Mouse (Mus musculus) frontal cortex, postnatal 36 days (tissue): ENCODE measurements at regions not wholly inside any gene's neighbourhood (a gene's known extent, or its start where the extent isn't known, plus 50 kb on each side); places are given as distances from the start of the nearest gene placed in this dataset.

ENCODE experiments used
- DNase-seq, 2 experiments: peaks; one replicate each; pipeline ENCODE4 v3.0.0; 2022; ENCODE audit warnings: low spot score in 2 of 2

- DNase-seq: no peak
Observed at GRCm38 (mm10) chr7:70972023-70972400, 379.3 kb downstream of the Gm10295 start.

DNA sequence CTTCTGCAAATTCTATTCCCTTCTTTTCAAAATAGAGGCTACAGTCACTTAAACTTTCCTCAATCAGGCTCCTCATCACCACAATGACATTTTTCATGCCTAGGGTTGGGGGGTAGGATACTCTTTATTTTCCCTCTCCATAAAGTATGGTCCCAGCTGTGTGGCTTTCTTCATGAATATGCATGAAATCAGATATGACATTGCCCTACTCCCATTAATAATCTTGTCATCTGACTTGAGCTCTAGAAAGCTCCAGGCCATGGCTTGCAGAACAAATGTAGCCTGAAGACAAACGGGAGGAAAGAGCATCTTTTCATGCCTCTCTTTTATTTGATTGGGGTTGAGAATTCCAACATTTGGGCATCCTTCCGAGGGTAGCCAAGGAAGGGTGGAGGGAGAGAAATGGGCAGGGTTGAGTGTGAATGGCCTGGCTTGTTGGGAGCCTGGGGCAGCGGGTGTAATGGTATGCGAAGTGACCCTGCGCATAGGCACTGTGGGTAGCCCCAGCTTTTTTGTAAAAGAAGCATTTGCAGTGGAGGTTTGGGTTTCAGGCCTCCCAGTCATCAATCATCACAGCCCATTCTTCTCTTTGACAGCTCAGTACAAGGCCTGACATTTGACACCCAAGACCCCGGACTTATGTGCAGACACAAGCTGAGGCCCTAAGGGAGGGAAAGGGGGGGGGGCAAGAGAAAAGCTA, 379.8 kb downstream of the Gm10295 start:
- no peak for DNase-seq

- no peak for DNase-seq
Observed at GRCm38 (mm10) chr7:70952318-70952959, 398.8 kb downstream of the Gm10295 start.

GRCm38 (mm10) chr7:70948281-70948680, 403.0 kb downstream of the Gm10295 start:
- DNase-seq: no peak

DNA sequence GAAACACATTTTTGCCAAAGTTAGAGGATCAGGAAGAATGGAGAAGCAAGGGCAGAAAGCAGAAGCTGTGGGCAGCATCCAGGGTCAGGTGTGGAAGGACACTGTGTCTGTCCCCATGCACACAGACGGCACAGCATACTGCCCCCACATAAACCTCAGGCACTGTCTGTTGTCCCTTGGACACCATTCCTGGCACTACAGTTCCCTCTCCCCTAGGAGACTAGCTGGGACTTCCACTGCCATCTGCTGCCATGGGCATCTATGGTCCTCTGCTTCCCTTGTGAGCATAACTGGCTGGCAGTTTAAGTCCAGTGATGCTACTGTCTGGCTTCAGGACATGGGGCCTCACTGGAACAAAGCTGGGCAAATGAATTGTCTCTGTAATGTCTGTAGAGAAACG, 405.0 kb downstream of the Gm10295 start:
- no peak for DNase-seq

DNA sequence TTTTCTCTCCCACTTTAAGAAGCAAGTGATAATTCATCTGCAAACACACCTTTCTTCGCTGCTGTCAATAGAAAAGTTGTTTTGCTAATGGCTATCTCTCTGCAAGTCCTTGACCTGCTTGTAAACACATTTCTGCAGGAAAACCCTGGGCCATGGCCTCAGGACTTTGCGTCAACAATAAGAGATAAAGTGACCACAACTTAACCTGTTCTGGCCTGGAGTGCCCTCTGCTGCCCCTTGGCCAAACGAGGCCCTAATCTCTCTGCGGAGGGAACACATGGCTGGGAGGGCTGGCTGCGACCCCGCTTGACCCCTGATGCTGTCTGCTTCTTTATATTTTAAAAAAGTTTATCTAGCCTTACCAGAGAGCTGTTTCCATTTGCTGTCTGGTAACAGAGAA, 420.4 kb downstream of the Gm10295 start:
- DNase-seq: no peak

GRCm38 (mm10) chr7:70929935-70930334, 421.4 kb downstream of the Gm10295 start:
- no peak for DNase-seq

DNA sequence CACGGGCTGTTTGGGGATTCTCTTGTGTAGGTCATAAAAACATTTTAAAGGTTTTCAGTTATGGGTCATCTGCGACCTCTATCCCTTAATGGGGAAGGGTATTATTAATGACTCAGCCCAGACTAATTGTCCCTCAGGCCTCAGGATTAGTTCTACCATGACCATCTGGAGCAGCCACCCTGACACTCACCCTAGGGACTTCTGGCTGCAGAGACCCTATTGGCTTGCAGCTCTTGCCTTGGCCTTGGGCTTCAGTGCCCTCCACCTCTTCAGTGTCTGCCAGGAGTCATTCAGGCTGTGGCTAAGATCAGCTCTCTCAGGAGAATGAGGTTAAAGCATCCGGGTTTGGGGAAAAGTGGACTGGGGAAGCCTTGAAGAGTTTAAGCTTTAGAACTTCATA, 423.3 kb downstream of the Gm10295 start:
- DNase-seq: no peak

DNA sequence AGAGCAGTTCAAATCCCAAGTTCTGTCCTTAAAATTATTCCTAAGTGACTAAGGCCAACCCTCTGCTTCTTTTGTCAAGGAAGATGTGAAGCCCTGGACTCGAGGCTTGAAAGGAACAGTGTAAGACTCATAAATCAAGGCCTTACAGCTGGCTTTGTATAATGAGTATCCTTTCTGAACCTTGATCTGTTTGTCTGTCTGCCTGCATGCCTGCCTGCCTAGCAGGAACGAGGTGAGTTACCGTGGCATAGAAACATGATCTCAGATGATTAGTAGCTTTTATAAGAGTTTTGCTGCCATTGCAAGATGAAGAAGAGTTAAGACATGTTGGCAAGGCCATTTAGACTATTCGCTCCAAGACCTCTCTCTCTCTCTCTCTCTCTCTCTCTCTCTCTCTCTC, 434.3 kb downstream of the Gm10295 start:
- no peak for DNase-seq

DNA sequence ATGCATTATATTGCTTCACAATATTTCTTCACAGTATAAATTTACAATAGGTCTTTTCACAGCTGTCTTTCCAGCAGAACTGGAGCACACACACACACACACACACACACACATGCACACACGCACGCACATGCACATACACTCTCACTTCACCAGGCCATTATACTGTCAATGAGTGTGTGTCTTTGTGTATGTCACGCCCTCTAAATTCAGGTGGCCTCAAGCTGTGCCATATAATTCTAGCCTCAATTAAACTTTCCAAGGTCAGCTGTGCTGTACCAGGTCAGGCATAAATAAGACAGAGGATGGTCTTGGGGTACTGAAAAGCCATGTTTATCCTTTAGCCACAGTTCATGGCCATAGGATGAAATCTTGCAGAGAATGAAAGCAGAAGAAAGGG, 442.4 kb downstream of the Gm10295 start:
- DNase-seq: no peak

DNA sequence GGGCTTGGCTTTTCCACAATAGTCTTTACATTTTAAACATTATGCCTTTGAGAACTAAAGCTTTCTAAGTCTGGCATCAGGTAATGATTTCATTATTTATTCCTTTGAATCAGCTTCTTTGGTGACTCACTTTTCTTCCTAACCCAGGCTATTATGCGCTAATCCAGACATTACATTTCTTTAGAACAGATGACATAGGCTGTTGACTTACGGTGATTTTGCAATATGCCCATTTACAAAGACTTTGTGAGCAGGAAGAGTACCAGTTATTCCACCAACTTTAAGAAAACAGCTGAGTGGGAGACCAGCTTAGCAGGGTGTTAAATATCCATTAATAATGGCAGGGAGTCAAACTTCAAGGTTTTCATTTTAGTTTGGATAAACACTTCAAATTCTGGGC, 459.6 kb downstream of the Gm10295 start:
- DNase-seq: no peak

- no peak for DNase-seq
Observed at GRCm38 (mm10) chr7:70880496-70880895, 470.8 kb downstream of the Gm10295 start.

DNA sequence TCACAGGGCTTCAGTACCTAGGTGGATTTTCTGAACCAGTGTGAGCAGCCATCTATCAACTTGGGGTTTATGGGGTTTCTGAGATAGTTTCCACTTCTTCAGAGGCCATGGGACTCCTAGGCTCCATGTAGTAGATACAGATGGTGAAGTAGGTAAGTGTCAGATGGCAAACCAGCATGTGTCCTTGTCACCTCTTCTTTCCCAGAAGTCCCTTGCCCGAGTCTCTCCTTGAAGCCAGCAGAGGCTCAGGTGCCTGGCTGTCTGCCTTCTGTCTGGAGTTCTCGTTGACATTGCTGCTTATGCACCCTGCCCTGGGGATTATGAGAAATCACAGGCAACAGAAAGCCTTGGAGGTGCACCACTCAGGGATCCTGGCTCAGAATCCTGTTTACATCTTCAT, 476.9 kb downstream of the Gm10295 start:
- no peak for DNase-seq

DNA sequence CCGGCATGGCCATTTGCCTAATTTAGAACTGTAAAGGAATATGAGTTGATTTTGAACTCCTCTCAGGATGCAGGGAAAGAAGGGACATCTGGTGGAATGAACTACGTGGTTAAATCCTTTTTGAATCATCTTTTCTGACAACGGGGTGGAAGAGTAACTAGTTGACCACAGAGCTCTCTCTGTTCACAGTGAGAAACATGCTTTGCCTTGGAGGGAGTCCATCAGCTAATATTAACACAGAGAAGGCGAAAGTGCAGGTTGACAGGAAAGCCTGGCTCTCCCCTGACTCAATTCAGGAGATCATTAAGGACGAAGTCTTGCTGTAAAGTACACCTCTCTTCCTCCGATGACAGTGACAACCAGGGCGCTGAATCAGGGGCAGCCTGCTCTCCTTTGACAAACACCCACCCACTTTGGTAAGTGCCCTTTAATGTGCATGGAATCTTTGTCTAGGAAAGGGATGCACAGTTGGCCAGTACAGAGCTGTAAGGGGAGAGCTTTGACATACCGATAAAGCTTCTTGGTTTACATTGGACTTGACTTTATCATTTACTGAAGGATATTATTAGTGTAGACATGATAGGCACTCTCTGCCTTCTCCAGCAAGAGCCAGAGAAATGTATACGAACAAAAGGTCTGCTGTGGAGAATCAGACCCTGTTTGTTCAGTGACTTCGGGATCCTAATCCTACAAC, 480.3 kb downstream of the Gm10295 start:
- no peak for DNase-seq

- DNase-seq: no peak
Observed at GRCm38 (mm10) chr7:70869125-70869524, 482.2 kb downstream of the Gm10295 start.

DNA sequence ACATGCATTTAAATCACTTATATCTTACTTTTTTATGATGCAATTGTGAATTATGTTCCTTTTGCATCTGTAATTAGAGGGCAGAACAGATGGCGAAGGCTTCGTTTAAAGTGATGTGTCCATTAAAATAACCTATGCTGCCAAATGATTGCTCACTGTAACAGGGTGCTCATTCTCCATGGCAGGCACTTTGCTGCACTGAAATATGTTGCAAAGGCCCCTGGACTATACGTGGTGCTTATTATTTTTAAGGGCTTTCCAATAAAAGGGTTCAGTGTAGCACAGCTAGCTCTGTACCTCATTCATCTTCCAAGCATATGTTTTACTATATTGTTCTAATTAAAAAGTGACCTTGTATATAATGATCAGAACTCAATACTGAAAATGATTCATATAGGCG, 491.3 kb downstream of the Gm10295 start:
- DNase-seq: no peak

GRCm38 (mm10) chr7:70850726-70851125, 484.2 kb upstream of the Nr2f2 start:
- no peak for DNase-seq

DNA sequence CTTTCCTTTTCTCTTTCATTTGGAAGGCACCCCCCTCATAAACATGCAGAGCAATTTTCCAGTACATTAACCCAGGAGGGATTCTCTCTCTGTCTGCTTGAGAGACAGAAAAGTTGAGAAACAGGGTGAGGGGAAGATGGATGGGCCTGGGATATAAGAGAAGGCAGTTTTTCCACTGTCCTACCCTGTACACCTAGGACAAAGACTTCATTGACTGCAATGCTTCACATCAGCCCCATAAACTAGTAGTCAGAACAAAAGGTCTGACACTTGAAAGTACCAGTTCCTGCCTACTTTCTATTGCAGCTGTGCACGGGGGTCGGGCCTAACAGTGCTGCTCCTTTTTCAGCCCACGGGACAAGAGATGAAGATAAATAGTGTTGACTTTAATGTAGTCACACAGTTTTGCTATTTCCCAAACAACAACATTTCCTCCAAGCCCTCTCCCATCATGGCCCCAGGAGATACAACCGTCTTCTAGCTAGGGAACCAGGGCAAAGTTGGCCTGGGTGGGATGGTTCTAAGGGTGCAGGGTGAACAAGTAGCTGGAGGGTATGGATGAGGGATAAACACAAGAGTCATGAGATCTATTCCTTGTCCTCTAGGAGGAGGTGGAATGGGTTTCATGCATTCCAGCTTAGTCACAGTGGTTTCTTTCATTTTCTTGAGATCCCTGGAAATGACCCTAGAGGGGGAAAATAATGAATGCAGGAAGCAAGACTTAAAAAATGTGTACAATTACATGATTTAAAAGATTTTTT, 481.7 kb upstream of the Nr2f2 start:
- no peak for DNase-seq

- DNase-seq: no peak
Observed at GRCm38 (mm10) chr7:70847450-70847993, 481.0 kb upstream of the Nr2f2 start.

DNA sequence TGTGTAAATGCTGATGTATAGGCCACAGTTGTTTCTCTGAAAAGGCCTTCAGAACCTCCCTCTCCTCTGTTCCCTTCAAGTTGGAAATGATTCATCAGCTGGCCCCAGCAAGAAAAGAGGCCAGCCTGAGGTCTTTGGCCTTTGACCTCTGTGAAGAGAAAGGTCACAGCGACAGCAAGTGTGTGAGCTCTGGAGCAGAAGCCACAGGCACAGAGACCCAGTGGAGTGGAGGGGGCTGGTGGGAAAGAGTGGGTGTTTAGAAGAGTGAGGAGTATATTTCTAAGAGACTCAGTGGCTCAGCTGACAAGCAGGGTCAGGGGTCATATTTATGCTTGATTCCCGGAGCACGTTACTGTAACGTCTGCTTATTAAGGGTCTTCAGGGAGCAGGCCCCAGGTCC, 479.5 kb upstream of the Nr2f2 start:
- DNase-seq: no peak

DNA sequence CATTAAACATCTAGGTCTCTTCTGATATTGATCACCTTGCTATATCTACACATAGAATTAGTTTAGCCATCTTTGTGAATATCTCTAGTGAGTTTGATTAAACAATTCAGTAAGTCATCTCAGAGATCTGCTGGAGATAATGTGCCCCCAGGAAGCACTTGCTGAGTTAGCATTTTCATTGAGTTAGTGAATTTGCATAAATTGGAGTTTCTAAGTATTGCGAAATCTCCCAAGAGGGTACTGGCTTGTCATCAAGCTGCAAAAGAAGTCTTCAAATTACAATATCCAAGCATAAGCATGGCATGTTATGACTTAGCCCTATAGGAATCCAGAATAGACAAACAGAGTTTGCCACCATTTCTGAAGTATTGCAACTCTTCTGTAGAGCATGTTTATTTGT, 473.6 kb upstream of the Nr2f2 start:
- DNase-seq: no peak

DNA sequence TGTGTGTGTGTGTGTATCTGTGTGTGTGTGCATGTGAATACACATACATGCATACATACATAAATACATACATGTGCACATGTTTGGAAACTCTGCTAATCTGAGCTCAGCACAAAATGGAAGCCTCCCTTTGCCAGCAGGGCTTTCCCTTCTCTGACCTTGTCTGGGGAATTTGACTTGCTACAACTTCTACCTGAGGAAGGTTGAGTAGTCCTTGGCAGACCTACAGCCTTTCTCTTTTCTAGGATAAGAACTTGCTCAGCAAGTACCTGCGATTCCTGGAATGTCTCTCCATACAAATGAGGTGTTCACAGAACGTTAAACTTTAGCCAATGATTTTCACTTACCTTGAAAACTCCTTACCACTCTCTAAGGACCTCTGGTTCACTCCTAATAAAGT, 472.7 kb upstream of the Nr2f2 start:
- DNase-seq: no peak
